Mouse (Mus musculus) lung, embryonic 14.5 days (tissue): ENCODE data around the gene Gemin5. TPM values are rescaled to one million over a fixed set of nuclear protein-coding genes. Genes with fewer than 3 reads are reported as not detected.

ENCODE experiments used
- ATAC-seq: fragments of 200-750 bp; cut with Nextera tagmentation; 2 replicates; pipeline ENCODE4 v1.8.0; 2017; ENCODE audit warnings: mild to moderate bottlenecking, moderate TSS enrichment, moderate library complexity; ENCODE audit not compliant: insufficient read depth
- DNase-seq: peaks from one replicate; pipeline ENCODE4 v3.0.0-alpha.2; 2015
- H3K27ac ChIP-seq: fragments of 300-500 bp; sonication (generic); 2 replicates; pipeline ENCODE4 v1.5.1; 2014; ENCODE audit warnings: low read depth, mild to moderate bottlenecking, moderate library complexity
- H3K27me3 ChIP-seq: fragments of 300-500 bp; sonication (generic); 2 replicates; pipeline ENCODE4 v1.6.1; 2014; ENCODE audit warnings: low read length, control low read depth; ENCODE audit not compliant: insufficient read depth
- H3K36me3 ChIP-seq: fragments of 300-500 bp; sonication (generic); 2 replicates; pipeline ENCODE4 v1.6.1; 2014; ENCODE audit warnings: control low read depth; ENCODE audit not compliant: insufficient read depth
- H3K4me1 ChIP-seq: fragments of 300-500 bp; sonication (generic); 2 replicates; pipeline ENCODE4 v1.6.1; 2014; ENCODE audit warnings: antibody characterized with exemption, control low read depth; ENCODE audit not compliant: insufficient read depth
- H3K4me2 ChIP-seq: fragments of 300-500 bp; sonication (generic); 2 replicates; pipeline ENCODE4 v1.6.1; 2014; ENCODE audit warnings: mild to moderate bottlenecking
- H3K4me3 ChIP-seq: fragments of 300-500 bp; sonication (generic); 2 replicates; pipeline ENCODE4 v1.5.1; 2014; ENCODE audit warnings: low read depth, low read length
- H3K9ac ChIP-seq: fragments of 300-500 bp; sonication (generic); 2 replicates; pipeline ENCODE4 v1.6.1; 2014
- H3K9me3 ChIP-seq: fragments of 300-500 bp; sonication (generic); 2 replicates; pipeline ENCODE4 v1.6.1; 2016; ENCODE audit warnings: low read depth, low read length, control low read depth
- CTCF ChIP-seq: IDR thresholded peaks from 2 replicates; pipeline ENCODE4 v1.5.1; 2016; ENCODE audit warnings: antibody characterized with exemption, low read depth
- WGBS: fragments of 180-500 bp; shearing (Covaris S2); extraction: QIAGEN DNeasy Blood & Tissue Kit; methylation state at CpG from one replicate; pipeline ENCODE4 v1.1.7; 2014; 5-methylcytosine and 5-hydroxymethylcytosine counted together
- polyA plus RNA-seq: library from polyadenylated mRNA; unstranded; fragments of >200 nt; fragmentation: Nextera tagmentation; extraction: Ambion mirVana; gene quantifications from 2 replicates; pipeline ENCODE4 v1.2.1, GENCODE M21; 2014

Gene Gemin5
- polyA plus RNA-seq, 1 experiment from 2014 or later = 26.9 TPM

GRCm38 (mm10) chr11:58107664-58108337, 60.5 kb downstream of the Gemin5 start:
- no peak overlapping the region for H3K27ac ChIP-seq
- H3K9ac ChIP-seq = no peak overlapping the region
- DNase-seq = no peak
- peaks cover 6% of the 10 kb centered on the region; the same call in 1 of the 2 replicates for H3K4me1 ChIP-seq
- H3K4me2 ChIP-seq = no peak overlapping the region
- no peaks in the 10 kb centered on the region for H3K9me3 ChIP-seq
- H3K4me3 ChIP-seq = no peak overlapping the region
- 78% methylated on average over 4 of the region's 4 CpGs for WGBS
- no peak for TF ChIP-seq CTCF
- H3K36me3 ChIP-seq = peaks cover 33% of the 10 kb centered on the region
- no peaks in the 10 kb centered on the region for H3K27me3 ChIP-seq
- ATAC-seq = no peak

GRCm38 (mm10) chr11:58107009-58107408, 61.3 kb downstream of the Gemin5 start:
- 31% methylated on average over 3 of the region's 3 CpGs for WGBS
- H3K36me3 ChIP-seq = peaks cover 25% of the 10 kb centered on the region
- H3K27ac ChIP-seq = no peak overlapping the region
- H3K9me3 ChIP-seq = no peaks in the 10 kb centered on the region
- 0 out of 2 replicates have a peak, but pooled peaks have one; percentile 10 for TF ChIP-seq CTCF
- no peak overlapping the region for H3K4me2 ChIP-seq
- H3K4me3 ChIP-seq = no peak overlapping the region
- DNase-seq (no peak), ATAC-seq (no peak)
- peaks cover 6% of the 10 kb centered on the region; the same call in 1 of the 2 replicates for H3K4me1 ChIP-seq
- H3K27me3 ChIP-seq = no peaks in the 10 kb centered on the region
- no peak overlapping the region for H3K9ac ChIP-seq

GRCm38 (mm10) chr11:58104351-58104791, 64.0 kb downstream of the Gemin5 start:
- H3K4me3 ChIP-seq = peak overlapping the region; percentile 90
- H3K4me2 ChIP-seq = peak overlapping the region; percentile 80
- H3K4me1 ChIP-seq = peaks cover 6% of the 10 kb centered on the region; the same call in 1 of the 2 replicates
- peak; percentile 36; the same call in 1 of the 2 replicates for ATAC-seq
- no peaks in the 10 kb centered on the region for H3K27me3 ChIP-seq
- no peaks in the 10 kb centered on the region for H3K36me3 ChIP-seq
- DNase-seq = peak; percentile 67
- H3K9ac ChIP-seq = peak overlapping the region; percentile 92
- WGBS = under 1% methylated on average over 24 of the region's 24 CpGs
- no peaks in the 10 kb centered on the region for H3K9me3 ChIP-seq
- TF ChIP-seq CTCF = no peak
- H3K27ac ChIP-seq = peak overlapping the region; percentile 88

- DNase-seq = peak; percentile 99
- Histone ChIP-seq H3K4me3 (peak within 1 kb of the TSS; percentile 90), H3K36me3 (no peaks in the 10 kb centered on the region), H3K4me2 (peak within 1 kb of the TSS; percentile 80), H3K27ac (peak within 1 kb of the TSS; percentile 88), H3K27me3 (peaks cover 2% of the 10 kb centered on the region), H3K4me1 (peaks cover 6% of the 10 kb centered on the region; the same call in 1 of the 2 replicates), H3K9me3 (no peaks in the 10 kb centered on the region), H3K9ac (peak within 1 kb of the TSS; percentile 92)
- peak; percentile 97 for ATAC-seq
- WGBS = under 1% methylated on average over 54 of the region's 55 CpGs
- no peak for TF ChIP-seq CTCF
These were observed 64.5 kb downstream of the Gemin5 start, which contains the start of gene Cnot8 for GRCm38 (mm10) chr11:58103697-58104306. Gene Cnot8 (plus strand): TSS chr11:58104153.

GRCm38 (mm10) chr11:58103344-58103653, 65.0 kb downstream of the Gemin5 start:
- Histone ChIP-seq H3K27me3 (peaks cover 7% of the 10 kb centered on the region), H3K4me3 (peak overlapping the region; percentile 90), H3K9ac (peak overlapping the region; percentile 36), H3K4me1 (peaks cover 6% of the 10 kb centered on the region; the same call in 1 of the 2 replicates), H3K27ac (peak overlapping the region; percentile 68), H3K4me2 (peak overlapping the region; percentile 60), H3K36me3 (no peaks in the 10 kb centered on the region), H3K9me3 (no peaks in the 10 kb centered on the region)
- DNase-seq (no peak), ATAC-seq (peak; percentile 58)
- 0 out of 2 replicates have a peak, but pooled peaks have one; percentile 11 for TF ChIP-seq CTCF
- WGBS = 54% methylated on average over 13 of the region's 13 CpGs

GRCm38 (mm10) chr11:58102581-58103343, 65.6 kb downstream of the Gemin5 start:
- H3K9me3 ChIP-seq = no peaks in the 10 kb centered on the region
- no peaks in the 10 kb centered on the region for H3K36me3 ChIP-seq
- peaks cover 6% of the 10 kb centered on the region; the same call in 1 of the 2 replicates for H3K4me1 ChIP-seq
- TF ChIP-seq CTCF = no peak
- 89% methylated on average over 9 of the region's 9 CpGs for WGBS
- peak overlapping the region; percentile 90; the same call in 1 of the 2 replicates for H3K4me3 ChIP-seq
- H3K27ac ChIP-seq = 0 out of 2 replicates have a peak overlapping the region, but pooled peaks have one; percentile 68
- H3K4me2 ChIP-seq = peak overlapping the region; percentile 60
- peaks cover 10% of the 10 kb centered on the region for H3K27me3 ChIP-seq
- ATAC-seq = 0 out of 2 replicates have a peak, but pooled peaks have one; percentile 11
- DNase-seq = no peak
- peak overlapping the region; percentile 36 for H3K9ac ChIP-seq
